In genomic region chr2:152105318-152106224, GRCm38 (mm10) we compare ENCODE assay signal across 7 mouse cellular contexts. TPM values are rescaled to one million over a fixed set of nuclear protein-coding genes. Genes with fewer than 3 reads are reported as not detected.
A peak's percentile ranks its signal among the peaks of the same experiment; 100 is the strongest.
DNase-seq lines count a peak whose midpoint lies in the region; ATAC-seq lines count a peak whose summit lies in the region.

Gene Srxn1 (plus strand): TSS chr2:152105516.

- intact Hi-C loops in left cerebral cortex, postnatal 4 days (cut with DNase I) = no loop called here

- DNase-seq in adrenal gland, postnatal 14 days = peak; percentile 96
- DNase-seq in embryonic facial prominence, embryonic 10.5 days (ENCODE audit: low spot score) = peak; percentile 89
- DNase-seq in gastrocnemius, postnatal 4 days (ENCODE audit: low spot score in 2 of 2) = peak; percentile 75 to 87
- peak; percentile 83 for DNase-seq in left cerebral cortex, postnatal 4 days
- DNase-seq in midbrain, embryonic 11.5 days (ENCODE audit: low spot score, missing footprints) = peak; percentile 98
- peak; percentile 72 for DNase-seq in right cerebral cortex, postnatal 4 days

- WGBS in embryonic facial prominence, embryonic 10.5 days = 1% methylated on average over 84 of the region's 84 CpGs
- WGBS in intestine, embryonic 16.5 days = 1% methylated on average over 84 of the region's 84 CpGs
- 2% methylated on average over 79 of the region's 84 CpGs for WGBS in midbrain, embryonic 11.5 days

- peaks cover 20% of the 10 kb centered on the region for H3K4me1 ChIP-seq in embryonic facial prominence, embryonic 10.5 days
- peaks cover 16% of the 10 kb centered on the region for H3K4me1 ChIP-seq in intestine, embryonic 16.5 days (ENCODE audit: control insufficient read depth, insufficient read depth, low read length)
- H3K4me1 ChIP-seq in midbrain, embryonic 11.5 days (ENCODE audit: control insufficient read depth, insufficient read depth, low read length) = peaks cover 6% of the 10 kb centered on the region; the same call in 1 of the 2 replicates

- H3K9me3 ChIP-seq in embryonic facial prominence, embryonic 10.5 days = peaks cover 3% of the 10 kb centered on the region; the same call in 1 of the 2 replicates
- H3K9me3 ChIP-seq in intestine, embryonic 16.5 days (ENCODE audit: control insufficient read depth, low read length) = no peaks in the 10 kb centered on the region
- H3K9me3 ChIP-seq in midbrain, embryonic 11.5 days (ENCODE audit: control insufficient read depth, low read length) = no peaks in the 10 kb centered on the region

- peaks cover 16% of the 10 kb centered on the region for H3K36me3 ChIP-seq in embryonic facial prominence, embryonic 10.5 days (replicated peaks)
- peaks cover 4% of the 10 kb centered on the region; the same call in 1 of the 2 replicates for H3K36me3 ChIP-seq in intestine, embryonic 16.5 days (ENCODE audit: control insufficient read depth, insufficient read depth, low read length)
- H3K36me3 ChIP-seq in midbrain, embryonic 11.5 days (ENCODE audit: control insufficient read depth, insufficient read depth, low read length) = no peaks in the 10 kb centered on the region; the same call in 1 of the 2 replicates

- peak within 1 kb of the TSS; percentile 87 for H3K9ac ChIP-seq in intestine, embryonic 16.5 days (ENCODE audit: low read depth, low read length)
- peak within 1 kb of the TSS; percentile 84 for H3K9ac ChIP-seq in midbrain, embryonic 11.5 days (ENCODE audit: low read length)

- H3K4me3 ChIP-seq in embryonic facial prominence, embryonic 10.5 days = peak within 1 kb of the TSS; percentile 77
- H3K4me3 ChIP-seq in intestine, embryonic 16.5 days (ENCODE audit: low read length) = peak within 1 kb of the TSS; percentile 77
- peak within 1 kb of the TSS; percentile 59 for H3K4me3 ChIP-seq in midbrain, embryonic 11.5 days (ENCODE audit: low read depth, low read length)

- peaks cover 50% of the 10 kb centered on the region for H3K27me3 ChIP-seq in embryonic facial prominence, embryonic 10.5 days (replicated peaks; ENCODE audit: low read depth, poor library complexity, severe bottlenecking)
- H3K27me3 ChIP-seq in intestine, embryonic 16.5 days (replicated peaks; ENCODE audit: control insufficient read depth, insufficient read depth, low read length) = no peaks in the 10 kb centered on the region; the same call in 1 of the 2 replicates
- H3K27me3 ChIP-seq in midbrain, embryonic 11.5 days (ENCODE audit: control insufficient read depth, insufficient read depth, low read length) = no peaks in the 10 kb centered on the region

- H3K27ac ChIP-seq in embryonic facial prominence, embryonic 10.5 days (replicated peaks) = peak within 1 kb of the TSS; percentile 94
- H3K27ac ChIP-seq in intestine, embryonic 16.5 days (ENCODE audit: low read length) = peak within 1 kb of the TSS; percentile 73
- peak within 1 kb of the TSS; percentile 44; the same call in 1 of the 2 replicates for H3K27ac ChIP-seq in midbrain, embryonic 11.5 days (ENCODE audit: low read depth, low read length)

- ATAC-seq in intestine, embryonic 16.5 days = peak; percentile 90
- ATAC-seq in midbrain, embryonic 11.5 days (ENCODE audit: low FRiP score) = peak; percentile 91

- peak within 1 kb of the TSS; percentile 78 for H3K4me2 ChIP-seq in intestine, embryonic 16.5 days (ENCODE audit: low read depth, low read length)
- H3K4me2 ChIP-seq in midbrain, embryonic 11.5 days = peak within 1 kb of the TSS; percentile 80

RNA-seq across cellular contexts. Expression of gene Srxn1, which starts in this region (rescaled TPM):
- 267 and 289 TPM in 2 replicates for total RNA-seq in adrenal gland, postnatal 14 days (2021)
- polyA plus RNA-seq in embryonic facial prominence, embryonic 10.5 days (2016; fragmentation: Nextera tagmentation; extraction: Ambion mirVana) = 10.7 and 12.4 TPM in 2 replicates
- total RNA-seq in gastrocnemius, postnatal 4 days (2021) = 10 to 100 TPM; 13.4 to 14.8 TPM
- 34.9 and 43.6 TPM in 2 replicates for polyA plus RNA-seq in intestine, embryonic 16.5 days (2015; fragmentation: Nextera tagmentation; extraction: Ambion mirVana)
- 10 to 100 TPM; 17.7 to 18.8 TPM for total RNA-seq in left cerebral cortex, postnatal 4 days (2021)
- polyA plus RNA-seq in midbrain, embryonic 11.5 days (2014; fragmentation: Nextera tagmentation; extraction: Ambion mirVana) = 14.2 and 14.6 TPM in 2 replicates

Comparison
In these comparisons a context has a peak if more than half of its experiments do, and no peak if none do; other contexts are left out.
1. Peak in every context shown above with its lines: DNase-seq, ATAC-seq, H3K4me3 ChIP-seq and H3K27ac ChIP-seq.
2. RNA of gene Srxn1 (total RNA-seq): 267 to 289 TPM in adrenal gland, postnatal 14 days; 17.7 to 18.8 TPM in left cerebral cortex, postnatal 4 days and 13.4 to 14.8 TPM in gastrocnemius, postnatal 4 days; every median in the first group is over 10 times any median in the second.
3. H3K27ac ChIP-seq: peak in every context shown above with its lines; median percentile 94 in embryonic facial prominence, embryonic 10.5 days; 73 in intestine, embryonic 16.5 days; 44 in midbrain, embryonic 11.5 days.